Mouse (Mus musculus) embryonic facial prominence, embryonic 14.5 days (tissue): ENCODE measurements around the gene Rps15. TPM values are rescaled to one million over a fixed set of nuclear protein-coding genes. Genes with fewer than 3 reads are reported as not detected.

Experiments
- ATAC-seq: fragments of 200-750 bp; cut with Nextera tagmentation; 2 replicates; pipeline ENCODE4 v1.8.0; 2017; ENCODE audit warnings: low read depth, moderate number of reproducible peaks, moderate TSS enrichment
- DNase-seq: peaks from one replicate; pipeline ENCODE4 v3.0.0-alpha.2; 2015; ENCODE audit warnings: low spot score
- H3K27ac ChIP-seq: fragments of 300-500 bp; sonication (generic); replicated peaks from 2 replicates; pipeline ENCODE4 v1.5.1; 2014; ENCODE audit warnings: low read depth, mild to moderate bottlenecking, low read length, moderate library complexity
- H3K27me3 ChIP-seq: fragments of 300-500 bp; sonication (generic); replicated peaks from 2 replicates; pipeline ENCODE4 v1.6.1; 2014; ENCODE audit warnings: low read length; ENCODE audit not compliant: control insufficient read depth, insufficient read depth
- H3K36me3 ChIP-seq: fragments of 300-500 bp; sonication (generic); 2 replicates; pipeline ENCODE4 v1.6.1; 2014; ENCODE audit warnings: low read length, mixed read lengths; ENCODE audit not compliant: control insufficient read depth, insufficient read depth
- H3K4me1 ChIP-seq: fragments of 300-500 bp; sonication (generic); 2 replicates; pipeline ENCODE4 v1.6.1; 2014; ENCODE audit warnings: antibody characterized with exemption, low read length; ENCODE audit not compliant: control insufficient read depth, insufficient read depth
- H3K4me2 ChIP-seq: fragments of 300-500 bp; sonication (generic); 2 replicates; pipeline ENCODE4 v1.6.1; 2014; ENCODE audit warnings: low read depth, mild to moderate bottlenecking, low read length, moderate library complexity, mixed read lengths
- H3K4me3 ChIP-seq: fragments of 300-500 bp; sonication (generic); 2 replicates; pipeline ENCODE4 v1.5.1; 2014; ENCODE audit warnings: low read depth, mild to moderate bottlenecking, low read length
- H3K9ac ChIP-seq: fragments of 300-500 bp; sonication (generic); 2 replicates; pipeline ENCODE4 v1.6.1; 2014; ENCODE audit warnings: low read depth, mild to moderate bottlenecking, low read length, moderate library complexity, mixed read lengths
- H3K9me3 ChIP-seq: fragments of 300-500 bp; sonication (generic); 2 replicates; pipeline ENCODE4 v1.6.1; 2016; ENCODE audit warnings: low read length; ENCODE audit not compliant: control insufficient read depth
- WGBS: fragments of 180-500 bp; shearing (Covaris S2); extraction: QIAGEN DNeasy Blood & Tissue Kit; methylation state at CpG from one replicate; pipeline ENCODE4 v1.1.7; 2014; 5-methylcytosine and 5-hydroxymethylcytosine counted together
- polyA plus RNA-seq: library from polyadenylated mRNA; unstranded; fragments of >200 nt; fragmentation: Nextera tagmentation; extraction: Ambion mirVana; gene quantifications from 2 replicates; pipeline ENCODE4 v1.2.1, GENCODE M21; 2014

Rps15 gene
- polyA plus RNA-seq, 1 experiment from 2014 or later = 1,145 TPM

DNA sequence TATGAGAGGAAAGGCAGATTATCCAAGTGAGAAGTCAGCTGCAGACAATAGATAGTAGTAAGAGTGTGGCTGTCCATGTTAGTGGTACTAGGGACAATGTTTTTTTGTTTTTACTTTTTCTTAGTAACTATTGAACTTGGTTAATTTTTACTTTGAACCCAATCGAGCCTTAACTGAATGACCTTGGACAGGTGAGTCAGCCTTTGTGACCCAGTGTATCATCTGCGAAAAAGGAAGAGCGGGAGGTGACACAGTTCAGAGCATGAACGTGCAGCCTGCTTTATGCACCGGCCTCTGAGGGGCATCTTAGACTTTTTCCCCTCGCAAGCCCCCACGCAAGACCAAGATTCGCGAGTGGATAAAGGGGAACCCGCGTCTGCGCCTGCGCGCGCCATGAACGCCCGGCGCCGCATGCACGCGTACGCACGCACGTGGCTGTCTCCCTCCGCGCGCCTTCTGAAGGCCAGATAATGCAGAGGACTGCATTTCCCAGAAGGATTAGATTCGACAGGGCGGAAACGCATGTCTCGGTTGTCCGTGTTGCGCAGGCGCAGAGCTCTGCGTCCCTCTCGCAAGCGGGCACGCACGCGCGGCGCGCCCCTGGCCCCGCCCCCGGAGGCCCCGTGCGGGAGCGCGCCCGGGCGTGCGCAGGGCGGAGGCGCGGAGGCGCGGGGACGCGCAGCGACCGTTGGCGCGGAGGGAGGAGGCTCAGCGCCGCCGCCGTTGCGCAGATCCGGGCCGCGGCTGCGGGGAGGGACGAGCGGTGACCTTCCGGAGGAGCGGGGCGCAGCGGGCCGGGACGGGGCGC, 27.7 kb upstream of the Rps15 start:
- Histone ChIP-seq H3K27me3 (no peaks in the 10 kb centered on the region), H3K36me3 (peaks cover 20% of the 10 kb centered on the region; the same call in 1 of the 2 replicates), H3K4me2 (peak overlapping the region; percentile 75), H3K9ac (peak overlapping the region; percentile 89), H3K9me3 (no peaks in the 10 kb centered on the region), H3K4me1 (peaks cover 45% of the 10 kb centered on the region), H3K4me3 (peak overlapping the region; percentile 76), H3K27ac (peak overlapping the region; percentile 68)
- 3% methylated on average over 42 of the region's 81 CpGs for WGBS
- DNase-seq (peak; percentile 100), ATAC-seq (peak; percentile 51)

DNA sequence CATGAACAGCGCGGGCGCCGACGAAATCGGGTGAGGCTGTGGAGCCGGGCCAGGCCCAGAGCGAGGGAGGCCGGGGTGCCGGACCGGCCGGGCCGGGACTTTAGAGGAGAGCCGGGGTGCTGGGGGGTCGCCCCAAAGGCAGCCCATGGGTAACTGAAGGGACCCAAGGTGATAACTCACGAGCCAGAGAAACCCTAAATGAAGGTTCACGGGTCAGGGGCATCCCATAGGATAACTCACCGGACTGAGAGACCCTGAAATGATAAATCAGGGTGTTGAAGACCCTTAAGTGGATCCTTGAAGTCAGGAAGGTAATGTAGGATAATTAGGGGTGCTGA, 27.1 kb upstream of the Rps15 start:
- DNase-seq (no peak), ATAC-seq (no peak)
- peaks cover 40% of the 10 kb centered on the region for H3K4me1 ChIP-seq
- H3K27ac ChIP-seq = peak overlapping the region; percentile 68
- H3K4me2 ChIP-seq = peak overlapping the region; percentile 75
- WGBS = under 1% methylated on average over 17 of the region's 18 CpGs
- no peaks in the 10 kb centered on the region for H3K9me3 ChIP-seq
- peak overlapping the region; percentile 89 for H3K9ac ChIP-seq
- H3K4me3 ChIP-seq = peak overlapping the region; percentile 76
- peaks cover 20% of the 10 kb centered on the region; the same call in 1 of the 2 replicates for H3K36me3 ChIP-seq
- H3K27me3 ChIP-seq = no peaks in the 10 kb centered on the region

DNA sequence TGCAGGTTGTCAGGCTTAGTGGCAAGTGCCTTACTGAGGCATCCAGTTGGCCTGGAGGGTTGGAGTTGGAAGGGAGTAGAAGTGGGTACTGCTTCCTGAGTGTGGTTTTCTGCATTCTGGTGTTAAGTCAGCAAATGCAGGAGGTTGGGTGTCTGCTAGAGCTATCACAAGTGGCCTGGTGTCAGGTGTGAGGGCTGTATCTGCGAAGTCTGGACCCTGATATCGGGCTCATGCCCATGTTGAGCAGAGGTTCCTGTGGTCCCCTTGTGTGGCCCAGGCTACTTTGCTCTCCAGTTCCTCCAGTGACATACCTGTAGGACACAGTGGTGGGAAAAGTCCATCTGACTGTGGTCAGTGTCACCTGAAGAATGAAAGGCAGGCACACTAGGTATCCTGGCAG, 22.2 kb upstream of the Rps15 start:
- Histone ChIP-seq H3K4me2 (no peak overlapping the region), H3K27me3 (no peaks in the 10 kb centered on the region), H3K36me3 (peaks cover 35% of the 10 kb centered on the region), H3K4me1 (peaks cover 26% of the 10 kb centered on the region), H3K27ac (no peak overlapping the region), H3K9me3 (no peaks in the 10 kb centered on the region), H3K9ac (peak overlapping the region; percentile 34; the same call in 1 of the 2 replicates), H3K4me3 (no peak overlapping the region)
- 93% methylated on average over 2 of the region's 2 CpGs for WGBS
- ATAC-seq (no peak), DNase-seq (no peak)

DNA sequence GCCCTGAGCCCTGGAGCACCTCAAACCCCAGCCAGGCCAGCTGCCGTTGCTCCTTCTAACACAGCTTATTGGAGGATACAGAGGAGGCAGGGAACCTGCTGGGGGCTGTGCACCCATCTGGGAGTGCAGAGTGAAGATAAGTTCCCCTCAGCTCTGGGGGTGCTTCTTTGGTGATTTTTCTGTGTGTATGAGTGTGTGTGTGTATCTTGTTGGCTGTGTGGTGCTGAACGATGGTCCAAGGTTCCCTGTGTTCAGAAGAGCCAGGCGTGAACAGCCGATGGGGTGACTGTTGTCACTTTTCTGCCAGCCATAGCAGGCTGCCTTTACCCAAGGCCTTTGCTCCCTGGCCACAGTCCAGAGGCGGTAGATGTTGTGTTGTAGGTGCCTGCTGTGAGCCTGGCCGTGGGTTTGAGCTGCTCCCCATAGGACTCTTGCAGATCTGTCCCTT, 21.5 kb upstream of the Rps15 start:
- Histone ChIP-seq H3K4me2 (no peak overlapping the region), H3K4me1 (peaks cover 25% of the 10 kb centered on the region), H3K9me3 (no peaks in the 10 kb centered on the region), H3K27ac (no peak overlapping the region), H3K27me3 (no peaks in the 10 kb centered on the region), H3K9ac (peak overlapping the region; percentile 23; the same call in 1 of the 2 replicates), H3K4me3 (no peak overlapping the region), H3K36me3 (peaks cover 38% of the 10 kb centered on the region)
- WGBS = 78% methylated on average over 6 of the region's 6 CpGs
- no peak for ATAC-seq
- no peak for DNase-seq

DNA sequence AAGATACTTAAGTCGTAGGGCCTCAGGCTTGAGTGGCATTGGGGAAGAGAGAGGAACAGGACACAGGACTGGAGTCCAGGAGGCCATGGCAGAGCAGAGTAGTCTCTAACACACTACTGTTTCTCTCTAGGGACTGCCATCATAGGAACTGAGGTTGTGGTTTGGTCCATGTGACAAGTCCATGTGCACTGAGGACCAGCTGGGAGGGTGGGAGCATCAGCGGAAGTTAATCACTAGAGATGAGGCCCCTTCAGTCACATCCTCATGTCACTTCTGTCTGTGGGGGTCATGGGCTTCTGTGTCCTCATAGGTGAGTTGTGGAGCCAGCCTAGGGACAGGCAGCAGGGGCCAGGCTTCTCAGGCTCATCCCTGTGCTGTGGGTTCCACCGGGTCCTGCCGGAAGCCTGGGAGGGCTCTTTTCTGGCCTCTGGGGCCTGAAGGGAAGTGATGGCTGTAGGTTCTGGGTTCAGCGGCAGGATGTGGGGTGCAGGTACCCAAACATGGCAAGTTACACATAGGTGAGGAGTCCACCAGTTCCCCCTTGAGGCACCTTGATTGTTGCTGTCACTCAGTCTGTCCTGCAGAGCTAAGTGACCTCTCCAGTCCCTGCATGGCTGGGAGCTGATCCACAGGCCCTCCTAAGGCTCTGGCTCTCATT, 20.9 kb upstream of the Rps15 start:
- Histone ChIP-seq H3K27ac (no peak overlapping the region), H3K4me3 (no peak overlapping the region), H3K27me3 (no peaks in the 10 kb centered on the region), H3K4me1 (peaks cover 20% of the 10 kb centered on the region), H3K4me2 (no peak overlapping the region), H3K36me3 (peaks cover 43% of the 10 kb centered on the region), H3K9me3 (no peaks in the 10 kb centered on the region), H3K9ac (no peak overlapping the region)
- WGBS = 82% methylated on average over 5 of the region's 5 CpGs
- no peak for ATAC-seq
- DNase-seq = no peak

DNA sequence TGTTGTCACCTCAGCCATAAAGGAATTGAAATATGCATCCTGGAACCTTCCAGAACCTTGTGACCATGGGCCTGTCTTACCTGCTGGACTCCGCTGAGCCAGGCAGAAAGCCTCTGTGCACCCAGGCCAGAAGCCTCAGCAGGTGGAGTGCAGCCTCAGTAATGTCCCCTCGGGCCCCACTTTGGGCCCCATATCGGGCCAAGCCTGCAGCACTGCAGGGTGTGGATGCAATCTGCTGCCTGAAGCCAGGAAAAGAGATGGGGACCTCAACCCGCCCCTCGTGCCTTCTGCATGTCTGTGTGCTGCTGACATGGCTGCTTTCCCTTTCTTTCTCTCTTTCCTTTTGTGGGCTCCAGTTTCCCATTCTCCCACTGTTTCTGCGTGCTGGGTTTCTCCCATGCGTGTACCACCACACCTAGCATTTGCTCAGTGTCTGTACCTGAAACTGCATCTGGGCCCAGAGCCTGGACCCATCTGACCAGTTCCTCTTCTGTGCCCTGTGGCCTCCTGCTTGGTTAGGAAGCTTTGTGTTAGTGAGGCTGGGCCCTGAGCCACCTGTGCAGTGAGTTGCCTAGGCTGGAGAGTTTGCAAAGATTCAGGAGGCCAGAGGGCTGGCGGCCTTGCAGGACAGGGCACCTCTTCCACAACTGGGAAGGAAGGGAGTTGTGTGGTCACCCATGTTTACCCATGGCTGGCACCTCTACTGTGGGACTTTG, 20.2 kb upstream of the Rps15 start:
- WGBS = 85% methylated on average over 8 of the region's 8 CpGs

DNA sequence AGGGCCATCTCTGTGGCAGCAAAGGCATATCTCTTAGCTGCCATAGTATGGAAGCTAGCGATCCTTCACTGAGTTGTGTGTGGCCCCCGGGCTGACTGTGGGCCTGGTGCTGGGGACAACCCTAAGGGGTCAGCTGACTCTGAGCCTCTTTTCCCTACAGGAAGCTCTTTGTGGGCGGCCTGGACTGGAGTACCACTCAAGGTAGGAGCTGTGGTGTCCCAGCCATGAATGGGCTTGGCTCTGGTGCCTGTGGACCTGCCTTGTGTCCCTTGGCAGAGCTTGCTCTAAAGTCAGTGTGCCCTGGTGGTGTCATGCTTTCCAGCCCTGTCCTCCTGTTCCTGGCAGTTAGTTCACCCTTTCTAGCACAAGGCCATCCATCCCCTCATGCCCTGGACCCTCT, 18.4 kb upstream of the Rps15 start:
- DNase-seq (no peak), ATAC-seq (no peak)
- no peak overlapping the region for H3K27ac ChIP-seq

More for the DNA sequence above, 20.2 kb upstream of the Rps15 start:
- Histone ChIP-seq H3K27me3 (no peaks in the 10 kb centered on the region), H3K4me3 (no peak overlapping the region), H3K9me3 (no peaks in the 10 kb centered on the region), H3K27ac (no peak overlapping the region; the same call in 1 of the 2 replicates), H3K9ac (no peak overlapping the region), H3K36me3 (peaks cover 49% of the 10 kb centered on the region), H3K4me1 (peaks cover 13% of the 10 kb centered on the region), H3K4me2 (no peak overlapping the region)
- no peak for DNase-seq
- ATAC-seq = no peak

DNA sequence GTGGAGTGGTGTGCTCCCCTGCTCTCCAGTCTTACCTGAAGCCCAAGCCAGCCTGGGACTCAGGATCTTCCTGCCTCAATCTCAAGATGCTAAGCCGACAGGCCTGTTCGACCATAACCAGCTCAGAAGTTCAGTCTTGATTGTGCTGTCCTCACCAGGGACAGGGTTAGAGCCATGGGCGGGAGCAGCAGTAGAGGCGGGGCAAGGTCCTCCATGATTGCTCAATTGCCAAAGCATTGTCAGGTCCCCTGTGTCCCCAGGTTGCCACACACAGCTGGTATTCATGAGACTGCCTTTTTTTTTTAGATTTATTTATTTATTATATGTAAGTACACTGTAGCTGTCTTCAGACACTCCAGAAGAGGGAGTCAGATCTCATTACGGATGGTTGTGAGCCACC, 16.0 kb upstream of the Rps15 start:
- ATAC-seq (no peak), DNase-seq (no peak)
- no peak overlapping the region for H3K27ac ChIP-seq
- H3K9me3 ChIP-seq = no peaks in the 10 kb centered on the region
- WGBS = 88% methylated on average over 4 of the region's 5 CpGs
- no peak overlapping the region for H3K9ac ChIP-seq
- H3K27me3 ChIP-seq = no peaks in the 10 kb centered on the region
- no peak overlapping the region for H3K4me3 ChIP-seq
- peaks cover 75% of the 10 kb centered on the region for H3K36me3 ChIP-seq
- no peak overlapping the region for H3K4me2 ChIP-seq
- H3K4me1 ChIP-seq = no peaks in the 10 kb centered on the region

More for the DNA sequence above, 18.4 kb upstream of the Rps15 start:
- Histone ChIP-seq H3K27me3 (no peaks in the 10 kb centered on the region), H3K4me1 (0 out of 2 replicates have a peak, but pooled peaks cover under 1% of the 10 kb centered on the region), H3K9me3 (no peaks in the 10 kb centered on the region), H3K9ac (no peak overlapping the region), H3K4me2 (no peak overlapping the region), H3K36me3 (peaks cover 53% of the 10 kb centered on the region), H3K4me3 (no peak overlapping the region)
- WGBS = 87% methylated on average over 3 of the region's 3 CpGs
